In genomic region chr3:107188226-107188899, GRCm38 (mm10) we compare ENCODE assay signal across 9 mouse cellular contexts. TPM values are rescaled to one million over a fixed set of nuclear protein-coding genes. Genes with fewer than 3 reads are reported as not detected.
DNase-seq lines count a peak whose midpoint lies in the region; ATAC-seq lines count a peak whose summit lies in the region.
"Had no signal": no experiment of that assay in that cellular context is flagged by ENCODE, and none has a peak within 500 bp of the region (broad histone marks: within the 10 kb centered on the region; RNA-seq: fewer than 3 reads in every experiment).

No protein-coding gene starts in this region.

- intact Hi-C loops in heart, postnatal 25 days (cut with DNase I), result loop anchor here (1.0 to 5.0 kb wide), 2 partner anchors 93 to 286 kb away; no protein-coding TSS in a partner anchor

- DNase-seq in heart, adult 8-10 months (ENCODE audit: low spot score), result peak; percentile 16
- no peak for DNase-seq in heart, postnatal 25 days (ENCODE audit: low spot score)
- peak; percentile 67 for DNase-seq in cerebellum, adult 11 months
- DNase-seq in frontal cortex, postnatal 10 days (ENCODE audit: low spot score in 2 of 2), result peak; percentile 44 to 71
- DNase-seq in kidney, postnatal 4 days, result peak; percentile 40 to 50
- peak; percentile 27 for DNase-seq in lung, postnatal 14 days
- DNase-seq in right cerebral cortex, postnatal 25 days, result peak; percentile 57
- DNase-seq: liver, embryonic 13.5 days had no signal

- ATAC-seq in inflammation-experienced regulatory T-cells, adult 6 months, result no peak

RNA-seq across cellular contexts. Expression of gene Kcna10, which starts 5.5 kb away (rescaled TPM):
- not detected for total RNA-seq in heart, adult 8-10 months (2022)
- total RNA-seq in heart, postnatal 25 days (2021), result not detected
- not detected for polyA plus RNA-seq in inflammation-experienced regulatory T-cells, adult 6 months (2017; shearing (Covaris generic))
- polyA plus RNA-seq: liver, embryonic 13.5 days had no signal

RNA-seq across cellular contexts. Expression of gene Cym, which starts 33.2 kb away (rescaled TPM):
- not detected for total RNA-seq in heart, adult 8-10 months (2022)
- total RNA-seq in heart, postnatal 25 days (2021), result under 1 TPM in 1 of 2 experiments, not detected in 1; 0.22 TPM
- under 1 TPM in 1 of 3 experiments, not detected in 2; 0.49 TPM for polyA plus RNA-seq in inflammation-experienced regulatory T-cells, adult 6 months (2017; shearing (Covaris generic))

RNA-seq across cellular contexts. Expression of gene A630076J17Rik, which starts 42.1 kb away (rescaled TPM):
- total RNA-seq in heart, adult 8-10 months (2022), result not detected
- total RNA-seq in heart, postnatal 25 days (2021), result not detected
- polyA plus RNA-seq in inflammation-experienced regulatory T-cells, adult 6 months (2017; shearing (Covaris generic)), result under 1 TPM in 1 of 3 experiments, not detected in 2; 0.31 TPM
- polyA plus RNA-seq: liver, embryonic 13.5 days had no signal

RNA-seq across cellular contexts. Expression of gene Prok1, which starts 51.1 kb away (rescaled TPM):
- total RNA-seq in heart, adult 8-10 months (2022), result not detected
- not detected for total RNA-seq in heart, postnatal 25 days (2021)
- under 1 TPM in 2 of 3 experiments, not detected in 1; 0.25 to 0.40 TPM for polyA plus RNA-seq in inflammation-experienced regulatory T-cells, adult 6 months (2017; shearing (Covaris generic))
- polyA plus RNA-seq: liver, embryonic 13.5 days had no signal
